Mouse (Mus musculus) CH12.LX (cell line): ENCODE measurements around the gene Zmynd15.

ENCODE experiments used
- MXI1 ChIP-seq: IDR thresholded peaks from 2 replicates; pipeline ENCODE4 v1.6.1; 2011; ENCODE audit warnings: mild to moderate bottlenecking, low read depth, low read length, improper control_type of control experiment
- NRF1 ChIP-seq: IDR thresholded peaks from 2 replicates; pipeline ENCODE4 v1.6.1; 2014; ENCODE audit warnings: low read depth, mild to moderate bottlenecking, inconsistent platforms, low read length, improper control_type of control experiment, moderate library complexity
- USF1 ChIP-seq: IDR thresholded peaks from 2 replicates; pipeline ENCODE4 v1.6.1; 2014; ENCODE audit warnings: low read depth, mild to moderate bottlenecking, inconsistent platforms, low read length, improper control_type of control experiment

DNA sequence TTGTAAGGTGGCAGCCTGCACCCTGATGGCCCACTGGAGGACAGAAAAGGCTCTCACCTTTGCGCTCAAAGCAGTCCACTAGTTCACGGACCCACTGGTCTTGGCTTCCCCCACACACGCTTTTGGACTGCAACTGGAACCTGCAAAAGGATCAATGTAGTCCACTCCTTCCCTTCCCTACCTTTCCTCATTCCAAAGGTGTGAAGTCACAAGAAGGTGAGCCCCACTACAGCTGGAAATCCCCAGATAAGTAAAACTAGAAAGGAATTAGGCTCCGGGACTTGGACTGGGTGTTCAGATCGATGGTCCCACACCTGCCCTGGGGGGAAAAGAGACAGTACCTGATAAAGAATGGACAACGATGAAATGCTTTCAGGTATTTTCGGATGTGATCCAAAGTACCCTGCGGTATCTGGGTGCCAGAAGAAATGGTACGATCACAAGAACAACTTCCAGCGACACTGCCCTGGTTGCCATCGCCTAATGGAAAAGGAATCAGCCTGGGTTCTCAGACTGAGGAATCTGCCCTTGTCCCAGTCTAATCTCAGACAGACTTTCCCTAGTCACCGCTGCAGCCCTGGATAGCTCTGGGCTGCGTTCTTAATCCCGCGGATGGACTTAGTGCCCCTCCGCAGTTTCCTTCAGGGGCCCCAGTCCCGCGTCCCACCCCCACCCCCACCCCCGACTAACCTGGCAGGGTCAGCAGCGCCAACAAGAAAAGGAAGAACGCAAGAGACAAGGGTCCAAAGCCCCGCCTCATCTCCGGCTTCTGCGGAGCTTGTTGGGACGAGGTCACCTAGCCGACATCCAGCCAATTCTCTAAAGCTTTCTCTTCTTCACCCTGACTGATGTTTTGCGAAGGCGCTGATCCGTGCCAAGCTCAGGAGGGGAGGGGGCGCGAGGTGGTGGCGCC lies at the start of gene Zmynd15:
- TF ChIP-seq NRF1 = no peak
- TF ChIP-seq USF1 = no peak
- TF ChIP-seq MXI1 = no peak
